In genomic region chr8:123537641-123538040, GRCm38 (mm10) we compare ENCODE assay signal across 12 mouse cellular contexts. TPM values are rescaled to one million over a fixed set of nuclear protein-coding genes. Genes with fewer than 3 reads are reported as not detected.
DNase-seq lines count a peak whose midpoint lies in the region; TF ChIP-seq lines count a peak whose summit lies in the region.
"Not testable (repeated sequence)": the region's sequence is repeated elsewhere in the genome, so short reads cannot be mapped to it uniquely, and the experiment has no call there.
"Had no signal": no experiment of that assay in that cellular context is flagged by ENCODE, and none has a peak within 500 bp of the region (broad histone marks: within the 10 kb centered on the region; RNA-seq: fewer than 3 reads in every experiment).

No protein-coding gene starts in this region.

- not testable (repeated sequence) for TF ChIP-seq POLR2A in lung, adult 2 months (IDR thresholded peaks at IDR 0.05; ENCODE audit: borderline replicate concordance, extremely low read depth, low read depth, low read length)

- DNase-seq in cerebellum, adult 11-12 months = peak; percentile 39
- DNase-seq in gastrocnemius, adult 18-20 months (ENCODE audit: low spot score) = peak; percentile 36
- DNase-seq in heart, postnatal 36 days = peak; percentile 16 to 26
- peak; percentile 24 to 48 for DNase-seq in kidney, postnatal 4 days
- peak; percentile 40 for DNase-seq in lung, adult 2 months
- DNase-seq in right cerebral cortex, postnatal 10 days (ENCODE audit: low spot score in 2 of 2) = peak; percentile 51 to 80
- DNase-seq in thymus, postnatal 14 days = peak; percentile 28

- intact Hi-C loops in heart, postnatal 36 days (cut with DNase I) = not testable (repeated sequence)

- 82% methylated on average over 7 of the region's 14 CpGs for WGBS in lung, adult 2 months

- TF ChIP-seq CTCF in lung, adult 2 months (IDR thresholded peaks at IDR 0.05; ENCODE audit: insufficient read depth, low read length) = not testable (repeated sequence)

- H3K4me1 ChIP-seq in lung, adult 2 months (ENCODE audit: control insufficient read depth, insufficient read depth, low read length) = not testable (repeated sequence)

- not testable (repeated sequence) for H3K4me3 ChIP-seq in lung, adult 2 months (replicated peaks; ENCODE audit: extremely low read depth, low read depth, low read length)

RNA-seq across cellular contexts. Expression of gene Gas8, which starts 19.0 kb away (rescaled TPM):
- 1 to 10 TPM; 3.6 to 4.9 TPM for total RNA-seq in gastrocnemius, adult 18-20 months (2021)
- 1 to 10 TPM; 4.4 to 5.2 TPM for total RNA-seq in heart, postnatal 36 days (2021)
- 9.2 and 14.0 TPM in 2 replicates for polyA plus RNA-seq in lung, adult 2 months (2012; rRNA removed)

RNA-seq across cellular contexts. Expression of gene Dbndd1, which starts 22.4 kb away (rescaled TPM):
- total RNA-seq in gastrocnemius, adult 18-20 months (2021) = not detected
- not detected for total RNA-seq in heart, postnatal 36 days (2021)
- 1.8 and 2.6 TPM in 2 replicates for polyA plus RNA-seq in lung, adult 2 months (2012; rRNA removed)
- total RNA-seq: gastrocnemius, postnatal 25 days; liver, adult 2 months had no signal
- polyA plus RNA-seq: erythroblast, embryonic 14.5 days; liver, adult 2 months; liver, postnatal 0 days; macrophage had no signal

RNA-seq across cellular contexts. Expression of gene Afg3l1, which starts 59.9 kb away (rescaled TPM):
- 10 to 100 TPM; 37.8 to 41.0 TPM for total RNA-seq in gastrocnemius, adult 18-20 months (2021)
- total RNA-seq in heart, postnatal 36 days (2021) = 10 to 100 TPM; 62.6 to 74.3 TPM
- polyA plus RNA-seq in lung, adult 2 months (2012; rRNA removed) = 13.0 and 21.4 TPM in 2 replicates
